Mouse (Mus musculus): ENCODE results near the gene Ppib.

DNA sequence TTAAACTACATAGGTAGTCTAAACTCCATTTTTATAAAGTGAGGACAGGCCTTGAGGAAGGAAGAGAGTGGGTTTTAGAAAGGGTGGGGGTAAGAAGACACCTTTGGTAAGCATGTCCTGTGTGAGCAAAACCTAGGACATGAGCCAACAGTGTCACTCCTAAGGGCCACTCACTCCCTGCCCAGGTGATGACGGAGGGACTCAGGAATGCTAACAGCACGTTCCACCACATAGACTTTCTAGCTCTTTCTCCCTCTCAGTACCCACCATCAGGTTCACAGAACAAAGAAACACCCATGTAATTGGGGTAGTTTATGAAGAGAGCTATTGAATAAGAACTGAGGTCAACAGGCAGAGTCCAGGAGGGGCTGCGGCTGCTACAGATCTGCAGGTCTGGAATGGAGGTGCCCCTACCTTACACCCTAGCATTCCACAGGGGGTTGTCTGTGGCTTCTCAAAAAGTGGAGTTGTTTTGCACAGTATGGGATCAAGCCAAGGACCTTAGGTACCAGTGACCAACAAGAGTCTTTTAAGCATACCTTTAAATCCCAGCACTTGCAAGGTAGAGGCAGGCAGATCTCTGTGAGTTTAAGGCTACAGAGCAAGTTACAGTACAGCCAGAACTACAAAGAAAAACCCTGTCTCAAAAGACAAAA, 20.9 kb downstream of the Ppib start:
- no peak for TF ChIP-seq CTCF (IDR thresholded peaks at IDR 0.05; ENCODE audit: insufficient read depth, low read length)
- no peak for TF ChIP-seq POLR2A (IDR thresholded peaks at IDR 0.05; ENCODE audit: borderline replicate concordance, extremely low read depth, low read depth, low read length)
